Mouse (Mus musculus): ENCODE data around the gene Abhd14a. TPM values are rescaled to one million over a fixed set of nuclear protein-coding genes. Genes with fewer than 3 reads are reported as not detected.
A peak's percentile ranks its signal among the peaks of the same experiment; 100 is the strongest.

Abhd14a gene
- total RNA-seq, 2 experiments from 2014 or later = 40.9 to 41.8 TPM

- DNase-seq (ENCODE audit: low spot score in 2 of 2) = no peak
These were observed 23.7 kb upstream of the Abhd14a start for GRCm38 (mm10) chr9:106470991-106471750.

DNA sequence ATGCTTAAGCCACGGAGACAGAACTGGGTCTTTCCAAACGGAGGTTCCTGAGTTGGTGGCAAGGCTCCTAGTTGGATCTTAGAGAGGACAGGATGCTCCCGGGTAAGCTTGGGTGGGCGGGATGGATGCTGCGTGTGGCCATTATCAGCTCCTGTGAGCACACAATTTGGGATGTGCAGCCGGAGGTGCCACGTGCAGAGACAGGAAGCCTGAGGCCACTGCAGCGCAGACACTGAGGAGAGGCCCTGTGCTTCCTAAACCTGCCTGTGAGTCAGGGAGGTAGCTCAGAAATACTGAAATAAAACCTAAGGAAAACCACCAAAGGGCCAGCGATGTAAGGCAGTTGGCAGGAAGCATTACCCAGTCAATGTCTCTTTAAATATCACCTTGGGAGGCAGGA is 22.3 kb upstream of the Abhd14a start:
- no peak for DNase-seq (ENCODE audit: low spot score in 2 of 2)

GRCm38 (mm10) chr9:106469317-106469716 is 21.8 kb upstream of the Abhd14a start:
- no peak for DNase-seq (ENCODE audit: low spot score in 2 of 2)

DNA sequence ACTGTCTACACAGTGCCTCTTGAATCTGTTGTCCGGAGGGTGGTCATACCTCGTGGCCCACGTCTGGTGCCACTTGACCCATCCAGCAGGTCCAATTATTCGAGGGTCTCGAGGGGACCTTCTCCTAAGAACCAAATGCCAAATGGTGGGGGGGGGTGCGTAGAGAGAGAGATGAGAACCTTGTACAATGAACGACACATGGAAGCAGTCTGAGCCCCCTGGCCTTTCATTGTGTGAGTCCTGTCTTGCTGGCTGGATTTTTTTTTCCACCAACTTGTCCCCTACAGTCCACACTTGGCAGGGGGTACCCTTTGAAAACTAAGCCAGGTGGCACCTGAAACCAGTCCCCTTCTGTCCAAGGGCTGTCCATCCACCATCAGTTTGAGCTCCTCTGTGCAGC is 20.3 kb upstream of the Abhd14a start:
- DNase-seq (ENCODE audit: low spot score in 2 of 2) = no peak

GRCm38 (mm10) chr9:106466721-106467120 is 19.2 kb upstream of the Abhd14a start:
- DNase-seq (ENCODE audit: low spot score in 2 of 2) = no peak

- no peak for DNase-seq (ENCODE audit: low spot score in 2 of 2)
These were observed 18.2 kb upstream of the Abhd14a start, which contains the start of gene Gpr62 for GRCm38 (mm10) chr9:106465571-106466200. Gene Gpr62 (minus strand): TSS chr9:106465938.

GRCm38 (mm10) chr9:106464751-106465541 is 17.5 kb upstream of the Abhd14a start:
- peak; percentile 73 to 81 for DNase-seq (ENCODE audit: low spot score in 2 of 2)

GRCm38 (mm10) chr9:106463122-106464063 is 15.9 kb upstream of the Abhd14a start:
- DNase-seq (ENCODE audit: low spot score in 2 of 2) = no peak

- DNase-seq (ENCODE audit: low spot score in 2 of 2) = no peak
These were observed 14.9 kb upstream of the Abhd14a start for GRCm38 (mm10) chr9:106462430-106462800.

- no peak for DNase-seq (ENCODE audit: low spot score in 2 of 2)
These were observed 14.4 kb upstream of the Abhd14a start for GRCm38 (mm10) chr9:106461641-106462429.

GRCm38 (mm10) chr9:106461026-106461415 is 13.5 kb upstream of the Abhd14a start:
- no peak for DNase-seq (ENCODE audit: low spot score in 2 of 2)

DNA sequence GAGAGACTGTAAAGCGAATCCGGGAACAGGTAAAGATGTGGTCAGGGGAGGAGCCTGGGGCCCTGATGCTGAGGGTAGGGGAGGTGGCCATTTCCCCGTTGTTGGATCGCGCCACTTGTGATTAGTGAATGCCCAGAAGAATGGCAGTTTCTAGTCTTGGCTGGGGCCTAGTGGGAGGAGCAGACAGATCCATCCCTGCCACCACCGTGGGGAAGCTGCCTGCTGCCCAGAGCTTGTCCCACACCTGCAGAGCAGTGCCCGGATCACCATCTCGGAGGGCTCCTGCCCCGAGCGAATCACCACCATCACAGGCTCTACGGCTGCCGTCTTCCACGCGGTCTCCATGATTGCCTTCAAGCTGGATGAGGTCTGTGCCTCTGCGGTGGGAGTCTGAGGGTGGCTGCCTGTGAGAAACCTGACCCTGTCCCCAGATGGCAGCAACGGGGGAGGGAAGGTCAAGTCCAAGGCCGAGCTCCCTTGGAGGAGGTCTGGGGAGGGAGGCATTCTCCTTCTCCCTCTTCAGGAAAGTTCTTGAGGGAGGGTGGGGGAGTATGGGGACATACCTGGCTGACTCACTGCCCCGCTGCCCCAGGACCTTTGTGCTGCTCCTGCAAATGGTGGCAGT is 13.0 kb upstream of the Abhd14a start:
- no peak for DNase-seq (ENCODE audit: low spot score in 2 of 2)

DNA sequence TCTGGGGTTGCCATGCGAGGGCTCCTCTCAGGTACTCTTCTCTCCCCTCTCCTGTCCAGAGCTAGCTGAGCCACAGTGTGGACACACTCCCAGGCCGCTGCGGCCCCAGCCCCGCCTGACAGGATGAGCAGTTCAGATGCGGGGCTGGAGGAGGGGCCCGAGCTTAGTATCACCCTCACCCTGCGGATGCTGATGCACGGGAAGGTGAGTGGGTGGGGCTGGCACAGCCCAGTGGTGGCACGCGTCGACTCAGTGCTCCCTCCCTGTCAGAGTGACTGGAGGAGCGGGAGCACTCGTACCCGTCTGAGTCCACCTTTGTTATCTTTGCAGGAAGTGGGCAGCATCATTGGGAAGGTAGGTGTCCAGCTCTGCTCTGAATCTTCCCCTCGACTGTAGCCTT is 12.5 kb upstream of the Abhd14a start:
- DNase-seq (ENCODE audit: low spot score in 2 of 2) = no peak

- DNase-seq (ENCODE audit: low spot score in 2 of 2) = no peak
These were observed 10.4 kb upstream of the Abhd14a start for GRCm38 (mm10) chr9:106457920-106458319.

DNA sequence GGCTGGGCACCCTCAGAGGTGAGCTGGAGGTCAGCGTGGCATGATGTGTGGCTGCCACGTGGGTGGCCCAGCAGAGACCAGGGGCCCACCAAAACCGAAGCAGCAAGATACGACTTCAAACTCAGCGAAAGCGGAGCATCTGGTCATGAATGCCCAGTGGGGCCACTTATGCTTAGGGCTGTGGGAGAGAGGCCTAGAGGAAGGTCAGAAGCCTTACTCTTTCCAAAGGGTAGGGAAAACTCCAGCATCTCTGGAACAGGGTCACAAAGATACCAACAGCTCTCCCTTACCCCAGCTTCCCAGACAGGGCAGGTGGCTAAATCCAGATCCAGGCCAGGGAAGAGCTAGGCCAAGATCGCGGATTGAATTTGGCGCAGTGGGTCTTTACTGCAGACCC is 9.7 kb upstream of the Abhd14a start:
- DNase-seq (ENCODE audit: low spot score in 2 of 2) = no peak

DNA sequence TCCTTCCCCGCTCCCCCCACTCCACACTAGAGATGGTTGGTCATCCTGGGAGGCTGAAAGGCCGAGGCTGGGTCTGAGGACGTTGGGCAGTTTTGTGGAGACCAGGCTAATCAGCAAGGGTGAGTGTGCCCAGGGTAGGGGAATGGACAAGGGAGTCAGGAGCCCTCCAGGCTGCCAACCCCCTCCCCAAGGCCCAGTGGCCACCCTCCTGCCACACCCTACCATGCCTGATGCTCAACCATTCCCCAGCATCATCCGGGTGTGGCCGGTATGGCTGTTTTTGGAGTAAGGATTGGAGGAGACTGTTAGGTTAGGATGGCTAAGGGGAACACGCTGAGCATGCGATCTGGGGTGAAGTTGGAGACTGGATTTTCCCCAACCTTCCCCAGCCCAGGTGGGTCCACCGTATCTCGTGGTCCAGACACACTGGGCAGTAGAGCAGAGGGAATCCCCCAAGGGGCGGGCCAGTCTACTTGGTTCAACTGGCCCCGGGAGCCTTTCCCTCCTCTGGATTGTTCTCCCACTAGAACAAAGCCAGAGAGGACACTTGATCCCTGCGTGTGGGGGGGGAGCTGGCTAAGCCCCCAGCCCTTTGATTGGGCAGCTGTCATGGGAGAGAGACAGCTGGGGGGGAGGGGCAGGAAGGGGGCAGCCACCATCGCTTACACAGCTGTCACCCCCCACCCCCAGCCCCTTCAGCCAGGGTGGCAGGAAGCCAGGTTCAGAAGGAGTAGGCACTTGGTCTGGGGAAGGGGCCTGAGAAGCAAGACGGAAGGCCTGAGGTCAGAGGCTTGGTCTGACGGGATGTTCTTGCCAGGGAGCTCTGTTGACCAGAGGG is 9.1 kb upstream of the Abhd14a start:
- DNase-seq (ENCODE audit: low spot score in 2 of 2) = no peak

GRCm38 (mm10) chr9:106454888-106455681 is 7.6 kb upstream of the Abhd14a start:
- DNase-seq (ENCODE audit: low spot score in 2 of 2) = no peak
